Mouse (Mus musculus): ENCODE data around the gene Gm20908. TPM values are rescaled to one million over a fixed set of nuclear protein-coding genes. Genes with fewer than 3 reads are reported as not detected.
"Not testable (repeated sequence)": the region's sequence is repeated elsewhere in the genome, so short reads cannot be mapped to it uniquely, and the experiment has no call there.

Gene Gm20908
- polyA plus RNA-seq (2012; rRNA removed): not detected in 2 replicates

- DNase-seq (ENCODE audit: extremely low spot score in 1 of 2, low spot score in 1 of 2): not testable (repeated sequence)
These were observed at the start of gene Gm20908 for GRCm38 (mm10) chrY:64472966-64473365. Gene Gm20908, plus strand, starts transcription at chrY:64473266.

Measured in frontal cortex, adult 2 months (tissue).